Mouse (Mus musculus) CD4-positive, CD25-positive, alpha-beta regulatory T cell, adult 2 months (primary cell): Measurements from ENCODE around the gene Aifm2.

Source experiments
- DNase-seq: peaks from one replicate; pipeline ENCODE4 v3.0.0-alpha.2; 2012; ENCODE audit warnings: low read depth, low spot score

Aifm2 gene

GRCm38 (mm10) chr10:61714771-61715461, at the start of gene Aifm2:
Aifm2 (plus strand) TSS chr10:61715263.
- DNase-seq: peak; percentile 41

GRCm38 (mm10) chr10:61665651-61666050, 49.4 kb upstream of the Aifm2 start:
- no peak for DNase-seq

DNA sequence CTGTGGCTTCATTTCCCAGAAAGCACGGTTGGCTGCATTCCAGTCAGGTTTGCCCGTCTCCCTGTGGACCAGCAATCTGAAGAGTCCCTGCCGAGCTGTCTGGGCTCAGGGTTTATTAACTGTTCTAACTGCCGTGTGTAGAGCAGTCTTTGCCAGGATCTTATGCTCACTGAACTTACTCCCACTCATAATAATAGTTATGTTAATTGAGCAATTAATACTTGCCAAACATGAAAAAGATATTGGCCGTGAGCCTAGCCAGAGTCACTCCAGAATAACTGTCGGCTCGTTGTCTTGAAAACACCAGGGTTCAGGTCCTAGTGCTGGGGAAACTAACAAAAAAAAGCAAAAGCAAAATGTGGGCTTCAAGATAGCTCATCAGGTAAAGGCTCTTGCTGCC, 45.8 kb upstream of the Aifm2 start:
- DNase-seq: no peak

GRCm38 (mm10) chr10:61669896-61670295, 45.2 kb upstream of the Aifm2 start:
- no peak for DNase-seq

GRCm38 (mm10) chr10:61670758-61671157, 44.3 kb upstream of the Aifm2 start:
- DNase-seq: peak; percentile 31

DNA sequence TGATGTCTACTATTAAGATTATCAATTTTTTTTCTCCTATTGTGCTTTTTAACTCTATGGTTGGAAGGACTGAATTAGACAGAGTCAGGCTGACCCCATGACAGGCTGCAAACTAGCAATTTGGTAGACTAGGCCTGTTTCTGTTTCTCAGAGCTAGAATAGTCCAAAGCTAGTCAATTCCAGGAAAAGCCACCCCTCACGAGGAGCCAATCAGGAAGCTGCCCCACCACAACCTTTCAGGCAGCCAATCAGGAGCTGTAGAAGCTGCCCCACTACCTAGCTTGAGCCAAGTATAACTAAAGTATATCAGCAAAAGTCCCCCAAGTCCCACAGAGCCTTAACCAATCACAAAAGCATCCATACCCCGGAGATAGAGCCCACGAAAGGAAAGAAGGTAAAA, 39.1 kb upstream of the Aifm2 start:
- DNase-seq: peak; percentile 57

GRCm38 (mm10) chr10:61679545-61679944, 35.5 kb upstream of the Aifm2 start:
- no peak for DNase-seq

GRCm38 (mm10) chr10:61680015-61680913, 34.8 kb upstream of the Aifm2 start, which contains the start of gene Sar1a:
Sar1a (plus strand) TSS chr10:61680299.
- peak; percentile 99 for DNase-seq

DNA sequence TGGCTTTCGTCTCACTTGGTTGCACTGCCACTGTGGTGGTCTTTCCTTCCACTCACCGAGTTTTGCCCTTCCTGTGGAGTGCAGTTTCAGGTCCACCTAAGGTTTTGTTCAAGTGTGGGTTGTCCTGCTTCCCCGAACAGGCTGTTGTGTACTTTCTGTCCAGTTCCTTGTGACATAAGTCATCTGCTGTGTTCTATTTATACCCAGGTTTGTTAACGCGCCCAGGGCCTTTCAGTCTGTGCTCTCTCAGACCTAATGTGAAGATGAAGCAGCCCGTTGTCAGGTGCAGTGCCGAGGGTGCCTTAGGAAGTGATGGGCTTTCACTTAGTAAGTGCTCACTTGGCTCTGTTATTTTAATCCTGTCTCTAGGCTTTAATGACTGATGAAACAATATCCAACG, 25.7 kb upstream of the Aifm2 start:
- DNase-seq: no peak

GRCm38 (mm10) chr10:61693563-61693962, 21.5 kb upstream of the Aifm2 start:
- no peak for DNase-seq

- DNase-seq: peak; percentile 96
These were observed 20.0 kb upstream of the Aifm2 start, which contains the start of gene Tysnd1 for GRCm38 (mm10) chr10:61694870-61695670. Tysnd1 (plus strand) TSS chr10:61695514.

GRCm38 (mm10) chr10:61695703-61696559, 19.1 kb upstream of the Aifm2 start:
- peak; percentile 59 for DNase-seq

GRCm38 (mm10) chr10:61696560-61696823, 18.6 kb upstream of the Aifm2 start:
- DNase-seq: no peak

- no peak for DNase-seq
These were observed 18.0 kb upstream of the Aifm2 start for GRCm38 (mm10) chr10:61697028-61697427.

DNA sequence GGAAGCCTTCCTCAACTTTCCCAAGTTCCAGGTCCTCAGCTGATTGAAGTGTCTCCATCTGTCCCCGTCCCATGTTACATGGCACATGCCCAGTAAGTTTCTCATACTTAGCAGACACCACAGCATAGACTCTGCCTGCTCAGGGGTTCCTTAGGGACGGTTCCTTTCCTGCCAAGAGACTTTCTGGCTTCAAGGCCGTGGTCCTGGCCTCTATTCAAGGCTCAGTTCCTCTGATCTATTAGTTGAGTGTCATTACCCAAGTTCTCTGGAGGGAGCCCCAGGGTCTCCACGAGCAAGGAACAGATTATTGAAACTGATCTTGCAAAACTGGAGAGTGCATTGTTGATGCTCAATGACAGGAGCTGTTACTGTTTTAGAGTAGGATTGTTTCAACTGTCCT, 10.4 kb upstream of the Aifm2 start:
- no peak for DNase-seq

- DNase-seq: no peak
These were observed 8.4 kb upstream of the Aifm2 start for GRCm38 (mm10) chr10:61706412-61707375.

DNA sequence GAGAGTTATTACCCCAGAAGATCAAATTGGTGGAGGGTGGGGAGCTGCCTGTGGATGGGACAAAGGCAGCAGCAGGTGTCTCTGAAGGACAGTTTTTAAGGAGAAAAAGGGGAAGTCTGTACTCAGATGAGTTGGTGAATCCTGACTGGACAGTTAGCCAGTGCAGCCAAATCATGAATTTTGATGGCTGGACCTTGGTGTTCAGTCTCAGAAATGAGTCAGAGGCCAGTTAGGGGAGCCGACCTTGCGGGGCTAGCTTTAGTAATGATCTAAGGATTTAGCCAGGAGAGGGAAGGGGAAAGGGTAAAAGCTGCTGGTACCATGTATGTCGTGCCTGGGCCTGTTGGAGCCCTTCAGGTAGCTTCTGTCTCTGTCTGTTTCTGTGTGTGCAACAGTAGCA, 1.5 kb upstream of the Aifm2 start:
- no peak for DNase-seq

DNA sequence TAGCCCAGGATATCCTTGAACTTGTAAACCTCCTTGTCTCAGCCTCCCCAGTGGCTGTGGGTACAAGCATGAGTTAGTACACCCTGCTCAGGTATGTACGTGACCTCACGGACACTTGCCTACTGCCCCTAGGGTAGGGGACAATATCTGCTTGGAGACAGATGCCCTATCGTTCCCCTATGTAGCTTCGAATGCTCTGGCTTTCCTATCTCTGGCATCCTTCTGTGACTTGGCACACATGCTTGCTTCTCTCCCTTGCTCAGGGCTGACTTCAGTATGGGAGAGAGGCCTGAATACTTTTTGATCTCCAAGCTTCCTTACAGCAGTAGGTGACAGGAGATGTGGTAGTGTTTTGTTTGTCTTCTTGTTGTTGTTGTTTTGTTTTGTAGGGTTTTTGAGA, 917 bp upstream of the Aifm2 start:
- DNase-seq: no peak

DNA sequence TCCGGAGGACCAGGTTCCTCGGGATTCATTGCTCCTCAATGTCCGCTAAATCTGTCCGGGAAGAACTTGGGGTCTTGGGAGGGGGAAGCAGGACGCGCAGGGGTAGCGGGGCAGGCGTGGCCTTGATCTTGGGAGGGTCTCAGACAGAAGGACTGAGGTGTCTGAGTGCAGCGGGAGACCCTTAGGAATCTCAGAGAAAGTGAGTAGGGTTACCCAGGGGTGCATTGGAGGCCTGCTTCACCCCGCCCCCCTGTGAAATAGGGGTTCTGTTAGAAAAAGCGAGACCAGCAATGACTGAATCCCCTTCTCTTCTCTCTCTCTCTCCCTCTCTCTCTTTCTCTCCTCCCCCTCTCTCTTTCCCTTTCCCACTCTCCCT, 387 bp downstream of the Aifm2 start:
- no peak for DNase-seq
